Comparison of ENCODE assay signal across 19 mouse cellular contexts in the genomic region with DNA sequence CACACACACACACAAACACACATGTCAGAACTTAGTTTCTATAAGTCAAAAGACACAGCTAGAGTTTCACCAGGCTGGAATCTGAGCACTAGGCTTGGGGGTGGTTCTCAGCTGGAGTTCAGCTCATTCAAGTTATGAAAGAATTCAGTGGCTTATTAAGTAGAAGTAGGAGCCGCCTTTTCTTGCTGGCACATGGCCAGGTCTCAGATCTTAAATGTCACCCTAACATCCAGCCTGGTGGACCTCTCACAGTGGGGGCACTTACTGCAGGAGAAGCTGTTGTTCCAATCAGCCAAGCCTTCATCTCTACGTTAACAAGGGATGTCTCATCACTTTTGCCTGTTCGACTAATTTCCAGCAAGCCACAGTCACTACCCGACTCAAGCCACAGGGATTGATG. TPM values are rescaled to one million over a fixed set of nuclear protein-coding genes. Genes with fewer than 3 reads are reported as not detected.
DNase-seq lines count a peak whose midpoint lies in the region; ATAC-seq and TF ChIP-seq lines count a peak whose summit lies in the region.
"Had no signal": no experiment of that assay in that cellular context is flagged by ENCODE, and none has a peak within 500 bp of the region (broad histone marks: within the 10 kb centered on the region; RNA-seq: fewer than 3 reads in every experiment).

No protein-coding gene starts in this region.

- peak overlapping the region; percentile 66; the same call in 1 of the 2 replicates for H3K27ac ChIP-seq in forebrain, embryonic 10.5 days
- no peak overlapping the region for H3K27ac ChIP-seq in forebrain, postnatal 0 days (ENCODE audit: low read depth, low read length)
- no peak overlapping the region for H3K27ac ChIP-seq in lung, embryonic 16.5 days (ENCODE audit: low read length)
- peak overlapping the region; percentile 59 for H3K27ac ChIP-seq in midbrain, embryonic 13.5 days
- H3K27ac ChIP-seq: layer of hippocampus, adult 2 months; liver, embryonic 15.5 days had no signal

- no peak for DNase-seq in forebrain, embryonic 10.5 days (ENCODE audit: extremely low spot score, low spot score)
- DNase-seq in forebrain, postnatal 0 days = no peak
- no peak for DNase-seq in lung, postnatal 4 days
- DNase-seq in Patski (ENCODE audit: low read depth, low spot score) = peak; percentile 47
- no peak for DNase-seq in layer of hippocampus, postnatal 10 days (ENCODE audit: low spot score in 2 of 2)
- DNase-seq: adrenal gland, postnatal 36 days; cerebellum, adult 9-10 months; gastrocnemius, postnatal 36 days; kidney, adult 18-20 months; kidney, postnatal 10 days; right cerebral cortex, postnatal 14 days; thymus, postnatal 25 days had no signal

- POLR2A ChIA-PET in Patski (lab: Charles Lee) = interaction anchor here (0.7 kb wide), 1 partner anchor 10 kb away, joined by 4 read pairs; no protein-coding TSS in a partner anchor

- CTCF ChIA-PET in Patski (lab: Charles Lee) = interaction anchor here (0.8 to 0.9 kb wide), 2 partner anchors 8 to 17 kb away, joined by 3 read pairs; no protein-coding TSS in a partner anchor

- no peak overlapping the region for H3K4me2 ChIP-seq in forebrain, postnatal 0 days (ENCODE audit: low read depth)
- H3K4me2 ChIP-seq in lung, embryonic 16.5 days (ENCODE audit: low read depth, low read length) = no peak overlapping the region
- H3K4me2 ChIP-seq in midbrain, embryonic 13.5 days (replicated peaks) = peak overlapping the region; percentile 3; the same call in 1 of the 2 replicates
- H3K4me2 ChIP-seq: liver, embryonic 15.5 days had no signal

- in situ Hi-C loops in Patski (cut with MboI; ENCODE audit: low pct_unique_long_range_greater_than_20kb) = no loop called here

- no peaks in the 10 kb centered on the region for H3K9me3 ChIP-seq in forebrain, embryonic 10.5 days
- H3K9me3 ChIP-seq in forebrain, postnatal 0 days (ENCODE audit: low read length) = no peaks in the 10 kb centered on the region
- no peaks in the 10 kb centered on the region for H3K9me3 ChIP-seq in lung, embryonic 16.5 days (ENCODE audit: control insufficient read depth, low read length)
- no peaks in the 10 kb centered on the region for H3K9me3 ChIP-seq in midbrain, embryonic 13.5 days
- H3K9me3 ChIP-seq: liver, embryonic 15.5 days had no signal

- peaks cover 2% of the 10 kb centered on the region; the same call in 1 of the 2 replicates for H3K36me3 ChIP-seq in forebrain, embryonic 10.5 days (replicated peaks)
- no peaks in the 10 kb centered on the region for H3K36me3 ChIP-seq in forebrain, postnatal 0 days (ENCODE audit: insufficient read depth)
- no peaks in the 10 kb centered on the region for H3K36me3 ChIP-seq in lung, embryonic 16.5 days (ENCODE audit: control insufficient read depth, insufficient read depth, low read length)
- H3K36me3 ChIP-seq in midbrain, embryonic 13.5 days = no peaks in the 10 kb centered on the region
- H3K36me3 ChIP-seq: liver, embryonic 15.5 days had no signal

- H3K9ac ChIP-seq in forebrain, postnatal 0 days = no peak overlapping the region
- no peak overlapping the region for H3K9ac ChIP-seq in lung, embryonic 16.5 days (ENCODE audit: low read length)
- no peak overlapping the region for H3K9ac ChIP-seq in midbrain, embryonic 13.5 days (replicated peaks)
- H3K9ac ChIP-seq: liver, embryonic 15.5 days had no signal

- no peak for ATAC-seq in forebrain, postnatal 0 days
- peak; percentile 41 for ATAC-seq in lung, embryonic 16.5 days (ENCODE audit: low read depth)
- peak; percentile 12 for ATAC-seq in Patski
- ATAC-seq in midbrain, embryonic 13.5 days = peak; percentile 21; the same call in 1 of the 2 replicates
- ATAC-seq: activated CD4-positive, CD25-positive, alpha-beta regulatory T cell, adult 4 months; hindbrain, embryonic 16.5 days had no signal

- WGBS in forebrain, embryonic 10.5 days = 34% methylated on average over 4 of the region's 4 CpGs
- 7% methylated on average over 4 of the region's 4 CpGs for WGBS in forebrain, postnatal 0 days
- WGBS in lung, embryonic 16.5 days = 49% methylated on average over 4 of the region's 4 CpGs
- 21% methylated on average over 4 of the region's 4 CpGs for WGBS in midbrain, embryonic 13.5 days

- H3K4me1 ChIP-seq in forebrain, embryonic 10.5 days = peaks cover 56% of the 10 kb centered on the region
- peaks cover 5% of the 10 kb centered on the region; the same call in 1 of the 2 replicates for H3K4me1 ChIP-seq in forebrain, postnatal 0 days (ENCODE audit: insufficient read depth)
- H3K4me1 ChIP-seq in lung, embryonic 16.5 days (replicated peaks; ENCODE audit: control insufficient read depth, insufficient read depth, low read length) = 0 out of 2 replicates have a peak, but pooled peaks cover 3% of the 10 kb centered on the region
- peaks cover 68% of the 10 kb centered on the region for H3K4me1 ChIP-seq in midbrain, embryonic 13.5 days (replicated peaks)
- H3K4me1 ChIP-seq: liver, embryonic 15.5 days had no signal

- no peak for TF ChIP-seq CTCF in forebrain, postnatal 0 days (IDR thresholded peaks at IDR 0.05; ENCODE audit: low read depth)
- TF ChIP-seq CTCF in Patski (IDR thresholded peaks at IDR 0.05) = no peak

- no peak overlapping the region for H3K4me3 ChIP-seq in forebrain, embryonic 10.5 days
- H3K4me3 ChIP-seq in forebrain, postnatal 0 days (ENCODE audit: low read depth, low read length) = no peak overlapping the region
- no peak overlapping the region for H3K4me3 ChIP-seq in lung, embryonic 16.5 days (ENCODE audit: low read length)
- no peak overlapping the region for H3K4me3 ChIP-seq in midbrain, embryonic 13.5 days (replicated peaks)
- H3K4me3 ChIP-seq: layer of hippocampus, adult 2 months; liver, embryonic 15.5 days had no signal

- H3K27me3 ChIP-seq in forebrain, embryonic 10.5 days (ENCODE audit: poor library complexity, severe bottlenecking) = no peaks in the 10 kb centered on the region
- H3K27me3 ChIP-seq in forebrain, postnatal 0 days (ENCODE audit: insufficient read depth, low read length) = no peaks in the 10 kb centered on the region
- H3K27me3 ChIP-seq in lung, embryonic 16.5 days (ENCODE audit: control insufficient read depth, insufficient read depth, low read depth, low read length) = no peaks in the 10 kb centered on the region
- no peaks in the 10 kb centered on the region for H3K27me3 ChIP-seq in Patski
- H3K27me3 ChIP-seq in midbrain, embryonic 13.5 days = no peaks in the 10 kb centered on the region
- H3K27me3 ChIP-seq: CH12.LX; liver, embryonic 15.5 days had no signal

RNA-seq across cellular contexts. Expression of a gene that starts 39.5 kb away (rescaled TPM):
- polyA plus RNA-seq in forebrain, embryonic 10.5 days (2016; fragmentation: Nextera tagmentation; extraction: Ambion mirVana) = 26.7 and 26.8 TPM in 2 replicates
- total RNA-seq in forebrain, postnatal 0 days (2014; rRNA removed) = 44.8 and 56.8 TPM in 2 replicates
- polyA plus RNA-seq in forebrain, postnatal 0 days (2015; fragmentation: Nextera tagmentation; extraction: Ambion mirVana) = 15.8 and 24.5 TPM in 2 replicates
- 6.7 and 7.1 TPM in 2 replicates for polyA plus RNA-seq in lung, embryonic 16.5 days (2015; fragmentation: Nextera tagmentation; extraction: Ambion mirVana)
- 32.5 TPM for polyA plus RNA-seq in Patski (2021)
- polyA plus RNA-seq in midbrain, embryonic 13.5 days (2015; fragmentation: Nextera tagmentation; extraction: Ambion mirVana) = 63.1 and 64.4 TPM in 2 replicates
- total RNA-seq in layer of hippocampus, postnatal 10 days (2021) = 10 to 100 TPM; 74.5 to 75.6 TPM
- total RNA-seq: CH12.LX had no signal
- polyA plus RNA-seq: activated CD4-positive, CD25-positive, alpha-beta regulatory T cell, adult 4 months had no signal

Comparison
In these comparisons a context has a peak if more than half of its experiments do, and no peak if none do; other contexts are left out.
1. H3K27ac ChIP-seq: peak in forebrain, embryonic 10.5 days (single experiment) and midbrain, embryonic 13.5 days (single experiment); none in forebrain, postnatal 0 days (single experiment) and lung, embryonic 16.5 days (single experiment).